Mouse (Mus musculus): ENCODE measurements around the gene Fzd9. TPM values are rescaled to one million over a fixed set of nuclear protein-coding genes. Genes with fewer than 3 reads are reported as not detected.

Gene Fzd9
- polyA plus RNA-seq, 1 experiment from 2014 or later: 3.4 TPM

GRCm38 (mm10) chr5:135258280-135259150 lies 7.5 kb upstream of the Fzd9 start:
- peak overlapping the region; percentile 38 for H3K4me2 ChIP-seq (ENCODE audit: low read depth, low read length)
- peak overlapping the region; percentile 90 for H3K27ac ChIP-seq (replicated peaks; ENCODE audit: low read depth, low read length)
- H3K27me3 ChIP-seq (ENCODE audit: control insufficient read depth, insufficient read depth, low read length): no peaks in the 10 kb centered on the region
- peak overlapping the region; percentile 76 for H3K9ac ChIP-seq (replicated peaks; ENCODE audit: low read length)
- DNase-seq (ENCODE audit: low spot score) (peak; percentile 70), ATAC-seq (replicated peaks; ENCODE audit: insufficient number of reproducible peaks, low FRiP score, low TSS enrichment, low read depth) (no peak)
- no peaks in the 10 kb centered on the region for H3K36me3 ChIP-seq (replicated peaks; ENCODE audit: control insufficient read depth, insufficient read depth, low read depth, low read length)
- WGBS: 21% methylated on average over 29 of the region's 30 CpGs
- H3K4me3 ChIP-seq (ENCODE audit: low read depth, low read length): peak overlapping the region; percentile 8; the same call in 1 of the 2 replicates
- no peaks in the 10 kb centered on the region for H3K9me3 ChIP-seq (replicated peaks; ENCODE audit: control insufficient read depth, low read length)
- H3K4me1 ChIP-seq (ENCODE audit: control insufficient read depth, insufficient read depth, low read length): no peaks in the 10 kb centered on the region; the same call in 1 of the 2 replicates

GRCm38 (mm10) chr5:135257559-135257958 lies 6.5 kb upstream of the Fzd9 start:
- no peaks in the 10 kb centered on the region; the same call in 1 of the 2 replicates for H3K4me1 ChIP-seq (ENCODE audit: control insufficient read depth, insufficient read depth, low read length)
- no peak overlapping the region for H3K27ac ChIP-seq (replicated peaks; ENCODE audit: low read depth, low read length)

GRCm38 (mm10) chr5:135256166-135256565 lies 5.1 kb upstream of the Fzd9 start:
- no peak overlapping the region for H3K9ac ChIP-seq (replicated peaks; ENCODE audit: low read length)
- no peak for ATAC-seq (replicated peaks; ENCODE audit: insufficient number of reproducible peaks, low FRiP score, low TSS enrichment, low read depth)
- H3K27ac ChIP-seq (replicated peaks; ENCODE audit: low read depth, low read length): no peak overlapping the region
- 87% methylated on average over 3 of the region's 3 CpGs for WGBS
- H3K9me3 ChIP-seq (replicated peaks; ENCODE audit: control insufficient read depth, low read length): no peaks in the 10 kb centered on the region
- H3K27me3 ChIP-seq (ENCODE audit: control insufficient read depth, insufficient read depth, low read length): no peaks in the 10 kb centered on the region
- H3K4me3 ChIP-seq (ENCODE audit: low read depth, low read length): no peak overlapping the region
- peaks cover 2% of the 10 kb centered on the region; the same call in 1 of the 2 replicates for H3K4me1 ChIP-seq (ENCODE audit: control insufficient read depth, insufficient read depth, low read length)
- no peaks in the 10 kb centered on the region for H3K36me3 ChIP-seq (replicated peaks; ENCODE audit: control insufficient read depth, insufficient read depth, low read depth, low read length)
- no peak overlapping the region for H3K4me2 ChIP-seq (ENCODE audit: low read depth, low read length)
- DNase-seq (ENCODE audit: low spot score): no peak

More at GRCm38 (mm10) chr5:135257559-135257958, 6.5 kb upstream of the Fzd9 start:
- no peak overlapping the region for H3K4me2 ChIP-seq (ENCODE audit: low read depth, low read length)
- no peaks in the 10 kb centered on the region for H3K36me3 ChIP-seq (replicated peaks; ENCODE audit: control insufficient read depth, insufficient read depth, low read depth, low read length)
- no peaks in the 10 kb centered on the region for H3K27me3 ChIP-seq (ENCODE audit: control insufficient read depth, insufficient read depth, low read length)
- WGBS: 82% methylated on average over 12 of the region's 12 CpGs
- no peak overlapping the region for H3K9ac ChIP-seq (replicated peaks; ENCODE audit: low read length)
- no peak overlapping the region for H3K4me3 ChIP-seq (ENCODE audit: low read depth, low read length)
- DNase-seq (ENCODE audit: low spot score) (no peak), ATAC-seq (replicated peaks; ENCODE audit: insufficient number of reproducible peaks, low FRiP score, low TSS enrichment, low read depth) (no peak)
- H3K9me3 ChIP-seq (replicated peaks; ENCODE audit: control insufficient read depth, low read length): no peaks in the 10 kb centered on the region

- WGBS: 4% methylated on average over 12 of the region's 12 CpGs
- no peaks in the 10 kb centered on the region for H3K36me3 ChIP-seq (replicated peaks; ENCODE audit: control insufficient read depth, insufficient read depth, low read depth, low read length)
- peaks cover 18% of the 10 kb centered on the region for H3K27me3 ChIP-seq (ENCODE audit: control insufficient read depth, insufficient read depth, low read length)
- peak overlapping the region; percentile 56 for H3K27ac ChIP-seq (replicated peaks; ENCODE audit: low read depth, low read length)
- no peak overlapping the region for H3K4me3 ChIP-seq (ENCODE audit: low read depth, low read length)
- H3K4me2 ChIP-seq (ENCODE audit: low read depth, low read length): no peak overlapping the region
- ATAC-seq (replicated peaks; ENCODE audit: insufficient number of reproducible peaks, low FRiP score, low TSS enrichment, low read depth) (peak; percentile 76), DNase-seq (ENCODE audit: low spot score) (peak; percentile 81)
- peaks cover 5% of the 10 kb centered on the region; the same call in 1 of the 2 replicates for H3K4me1 ChIP-seq (ENCODE audit: control insufficient read depth, insufficient read depth, low read length)
- H3K9ac ChIP-seq (replicated peaks; ENCODE audit: low read length): peak overlapping the region; percentile 38; the same call in 1 of the 2 replicates
- no peaks in the 10 kb centered on the region for H3K9me3 ChIP-seq (replicated peaks; ENCODE audit: control insufficient read depth, low read length)
These were observed 2.8 kb upstream of the Fzd9 start for GRCm38 (mm10) chr5:135253741-135254401.

- Histone ChIP-seq H3K4me1 (ENCODE audit: control insufficient read depth, insufficient read depth, low read length) (peaks cover 5% of the 10 kb centered on the region; the same call in 1 of the 2 replicates), H3K27me3 (ENCODE audit: control insufficient read depth, insufficient read depth, low read length) (peaks cover 18% of the 10 kb centered on the region), H3K9me3 (replicated peaks; ENCODE audit: control insufficient read depth, low read length) (no peaks in the 10 kb centered on the region), H3K27ac (replicated peaks; ENCODE audit: low read depth, low read length) (no peak overlapping the region), H3K9ac (replicated peaks; ENCODE audit: low read length) (peak overlapping the region; percentile 57), H3K4me3 (ENCODE audit: low read depth, low read length) (peak overlapping the region; percentile 55), H3K36me3 (replicated peaks; ENCODE audit: control insufficient read depth, insufficient read depth, low read depth, low read length) (no peaks in the 10 kb centered on the region; the same call in 1 of the 2 replicates), H3K4me2 (ENCODE audit: low read depth, low read length) (peak overlapping the region; percentile 99)
- WGBS: 2% methylated on average over 91 of the region's 92 CpGs
- peak; percentile 35; the same call in 1 of the 2 replicates for ATAC-seq (replicated peaks; ENCODE audit: insufficient number of reproducible peaks, low FRiP score, low TSS enrichment, low read depth)
- DNase-seq (ENCODE audit: low spot score): peak; percentile 16
These were observed 598 bp downstream of the Fzd9 start for GRCm38 (mm10) chr5:135250186-135251078.

GRCm38 (mm10) chr5:135248956-135249676 lies 1.9 kb downstream of the Fzd9 start:
- H3K4me1 ChIP-seq (ENCODE audit: control insufficient read depth, insufficient read depth, low read length): peaks cover 5% of the 10 kb centered on the region; the same call in 1 of the 2 replicates

GRCm38 (mm10) chr5:135247337-135247736 lies 3.7 kb downstream of the Fzd9 start:
- no peak overlapping the region for H3K27ac ChIP-seq (replicated peaks; ENCODE audit: low read depth, low read length)
- H3K4me2 ChIP-seq (ENCODE audit: low read depth, low read length): no peak overlapping the region
- H3K4me1 ChIP-seq (ENCODE audit: control insufficient read depth, insufficient read depth, low read length): peaks cover 5% of the 10 kb centered on the region; the same call in 1 of the 2 replicates
- ATAC-seq (replicated peaks; ENCODE audit: insufficient number of reproducible peaks, low FRiP score, low TSS enrichment, low read depth) (no peak), DNase-seq (ENCODE audit: low spot score) (no peak)
- no peak overlapping the region for H3K9ac ChIP-seq (replicated peaks; ENCODE audit: low read length)
- no peak overlapping the region for H3K4me3 ChIP-seq (ENCODE audit: low read depth, low read length)
- 81% methylated on average over 9 of the region's 9 CpGs for WGBS
- peaks cover 19% of the 10 kb centered on the region for H3K36me3 ChIP-seq (replicated peaks; ENCODE audit: control insufficient read depth, insufficient read depth, low read depth, low read length)
- H3K9me3 ChIP-seq (replicated peaks; ENCODE audit: control insufficient read depth, low read length): no peaks in the 10 kb centered on the region
- H3K27me3 ChIP-seq (ENCODE audit: control insufficient read depth, insufficient read depth, low read length): peaks cover 18% of the 10 kb centered on the region

More at GRCm38 (mm10) chr5:135248956-135249676, 1.9 kb downstream of the Fzd9 start:
- no peak overlapping the region for H3K9ac ChIP-seq (replicated peaks; ENCODE audit: low read length)
- peaks cover 6% of the 10 kb centered on the region for H3K36me3 ChIP-seq (replicated peaks; ENCODE audit: control insufficient read depth, insufficient read depth, low read depth, low read length)
- H3K27ac ChIP-seq (replicated peaks; ENCODE audit: low read depth, low read length): no peak overlapping the region
- H3K9me3 ChIP-seq (replicated peaks; ENCODE audit: control insufficient read depth, low read length): no peaks in the 10 kb centered on the region
- H3K27me3 ChIP-seq (ENCODE audit: control insufficient read depth, insufficient read depth, low read length): peaks cover 18% of the 10 kb centered on the region
- DNase-seq (ENCODE audit: low spot score): no peak
- no peak overlapping the region for H3K4me2 ChIP-seq (ENCODE audit: low read depth, low read length)
- ATAC-seq (replicated peaks; ENCODE audit: insufficient number of reproducible peaks, low FRiP score, low TSS enrichment, low read depth): no peak
- WGBS: 87% methylated on average over 16 of the region's 16 CpGs
- no peak overlapping the region for H3K4me3 ChIP-seq (ENCODE audit: low read depth, low read length)

Data from embryonic facial prominence, embryonic 11.5 days (tissue).